Mouse (Mus musculus): Measurements from ENCODE around the gene Ifrd2. TPM values are rescaled to one million over a fixed set of nuclear protein-coding genes. Genes with fewer than 3 reads are reported as not detected.
A peak's percentile ranks its signal among the peaks of the same experiment; 100 is the strongest.
"Not testable (repeated sequence)": the region's sequence is repeated elsewhere in the genome, so short reads cannot be mapped to it uniquely, and the experiment has no call there.

The Ifrd2 gene
- polyA plus RNA-seq, 1 experiment from 2014 or later: 55.0 TPM

- Histone ChIP-seq H3K4me1 (peaks cover 71% of the 10 kb centered on the region), H3K36me3 (peaks cover 30% of the 10 kb centered on the region)
These were observed 33.1 kb upstream of the Ifrd2 start for GRCm38 (mm10) chr9:107554319-107554825.

GRCm38 (mm10) chr9:107555031-107555457 is 32.4 kb upstream of the Ifrd2 start:
- Histone ChIP-seq H3K36me3 (peaks cover 37% of the 10 kb centered on the region), H3K9me3 (replicated peaks) (no peaks in the 10 kb centered on the region), H3K4me3 (peak overlapping the region; percentile 83), H3K27me3 (ENCODE audit: low read depth, poor library complexity, severe bottlenecking) (peaks cover 9% of the 10 kb centered on the region), H3K27ac (peak overlapping the region; percentile 93), H3K4me1 (peaks cover 65% of the 10 kb centered on the region)
- no peak for DNase-seq (ENCODE audit: low spot score)
- WGBS: under 1% methylated on average over 23 of the region's 23 CpGs

More at GRCm38 (mm10) chr9:107554319-107554825, 33.1 kb upstream of the Ifrd2 start:
- H3K4me3 ChIP-seq: peak overlapping the region; percentile 83
- no peaks in the 10 kb centered on the region for H3K9me3 ChIP-seq (replicated peaks)
- H3K27me3 ChIP-seq (ENCODE audit: low read depth, poor library complexity, severe bottlenecking): peaks cover 15% of the 10 kb centered on the region
- DNase-seq (ENCODE audit: low spot score): peak; percentile 96
- WGBS: under 1% methylated on average over 53 of the region's 53 CpGs
- peak overlapping the region; percentile 93 for H3K27ac ChIP-seq

- 60% methylated on average over 2 of the region's 2 CpGs for WGBS
- Histone ChIP-seq H3K27me3 (ENCODE audit: low read depth, poor library complexity, severe bottlenecking) (peaks cover 2% of the 10 kb centered on the region), H3K36me3 (peaks cover 44% of the 10 kb centered on the region), H3K4me1 (peaks cover 59% of the 10 kb centered on the region), H3K9me3 (replicated peaks) (no peaks in the 10 kb centered on the region), H3K4me3 (peak overlapping the region; percentile 83), H3K27ac (peak overlapping the region; percentile 93; the same call in 1 of the 2 replicates)
- no peak for DNase-seq (ENCODE audit: low spot score)
These were observed 31.7 kb upstream of the Ifrd2 start for GRCm38 (mm10) chr9:107555701-107556100.

- H3K4me1 ChIP-seq: peaks cover 53% of the 10 kb centered on the region
- H3K9me3 ChIP-seq (replicated peaks): no peaks in the 10 kb centered on the region
- H3K4me3 ChIP-seq: peak overlapping the region; percentile 83
- H3K27me3 ChIP-seq (ENCODE audit: low read depth, poor library complexity, severe bottlenecking): no peaks in the 10 kb centered on the region
- H3K27ac ChIP-seq: no peak overlapping the region
- peaks cover 50% of the 10 kb centered on the region for H3K36me3 ChIP-seq
- DNase-seq (ENCODE audit: low spot score): no peak
- 88% methylated on average over 3 of the region's 3 CpGs for WGBS
These were observed 31.1 kb upstream of the Ifrd2 start for GRCm38 (mm10) chr9:107556346-107556745.

- under 1% methylated on average over 46 of the region's 46 CpGs for WGBS
- Histone ChIP-seq H3K4me1 (peaks cover 60% of the 10 kb centered on the region), H3K4me3 (peak within 1 kb of the TSS; percentile 95), H3K36me3 (peaks cover 69% of the 10 kb centered on the region), H3K27ac (peak within 1 kb of the TSS; percentile 83), H3K9me3 (replicated peaks) (no peaks in the 10 kb centered on the region), H3K27me3 (ENCODE audit: low read depth, poor library complexity, severe bottlenecking) (no peaks in the 10 kb centered on the region)
- peak; percentile 97 for DNase-seq (ENCODE audit: low spot score)
These were observed 24.3 kb upstream of the Ifrd2 start, which contains the start of gene Tusc2 for GRCm38 (mm10) chr9:107563029-107563581. Gene Tusc2 (plus strand): TSS chr9:107563255.

- Histone ChIP-seq H3K27ac (peak overlapping the region; percentile 31; the same call in 1 of the 2 replicates), H3K36me3 (peaks cover 52% of the 10 kb centered on the region), H3K4me1 (peaks cover 75% of the 10 kb centered on the region)
- H3K4me3 ChIP-seq; DNase-seq (ENCODE audit: low spot score); H3K9me3 ChIP-seq (replicated peaks); H3K27me3 ChIP-seq (ENCODE audit: low read depth, poor library complexity, severe bottlenecking): not testable (repeated sequence)
- WGBS: 54% methylated on average over 5 of the region's 5 CpGs
These were observed 21.9 kb upstream of the Ifrd2 start for GRCm38 (mm10) chr9:107565556-107565955.

GRCm38 (mm10) chr9:107566041-107566709 is 21.3 kb upstream of the Ifrd2 start:
- Histone ChIP-seq H3K27me3 (ENCODE audit: low read depth, poor library complexity, severe bottlenecking) (no peaks in the 10 kb centered on the region), H3K4me3 (no peak overlapping the region; the same call in 1 of the 2 replicates), H3K27ac (0 out of 2 replicates have a peak overlapping the region, but pooled peaks have one; percentile 22), H3K4me1 (peaks cover 82% of the 10 kb centered on the region), H3K9me3 (replicated peaks) (no peaks in the 10 kb centered on the region), H3K36me3 (peaks cover 52% of the 10 kb centered on the region)
- DNase-seq (ENCODE audit: low spot score): peak; percentile 84
- WGBS: 62% methylated on average over 15 of the region's 15 CpGs

GRCm38 (mm10) chr9:107566855-107567254 is 20.6 kb upstream of the Ifrd2 start:
- peaks cover 52% of the 10 kb centered on the region for H3K36me3 ChIP-seq
- DNase-seq (ENCODE audit: low spot score): no peak
- peaks cover 83% of the 10 kb centered on the region for H3K4me1 ChIP-seq
- H3K9me3 ChIP-seq (replicated peaks): no peaks in the 10 kb centered on the region
- 76% methylated on average over 3 of the region's 3 CpGs for WGBS
- no peaks in the 10 kb centered on the region for H3K27me3 ChIP-seq (ENCODE audit: low read depth, poor library complexity, severe bottlenecking)
- H3K27ac ChIP-seq: peak overlapping the region; percentile 96
- H3K4me3 ChIP-seq: peak overlapping the region; percentile 83; the same call in 1 of the 2 replicates

GRCm38 (mm10) chr9:107567702-107568319 is 19.6 kb upstream of the Ifrd2 start, which contains the start of gene Hyal2:
Gene Hyal2 (plus strand): TSS chr9:107567945.
- Histone ChIP-seq H3K4me3 (peak within 1 kb of the TSS; percentile 83), H3K27me3 (ENCODE audit: low read depth, poor library complexity, severe bottlenecking) (no peaks in the 10 kb centered on the region), H3K36me3 (peaks cover 52% of the 10 kb centered on the region), H3K27ac (peak within 1 kb of the TSS; percentile 96), H3K4me1 (peaks cover 79% of the 10 kb centered on the region), H3K9me3 (replicated peaks) (no peaks in the 10 kb centered on the region)
- WGBS: 4% methylated on average over 18 of the region's 18 CpGs
- DNase-seq (ENCODE audit: low spot score): peak; percentile 58

- under 1% methylated on average over 41 of the region's 41 CpGs for WGBS
- peaks cover 71% of the 10 kb centered on the region for H3K4me1 ChIP-seq
- peak; percentile 91 for DNase-seq (ENCODE audit: low spot score)
- H3K27ac ChIP-seq: peak overlapping the region; percentile 96
- H3K36me3 ChIP-seq: peaks cover 59% of the 10 kb centered on the region
- no peaks in the 10 kb centered on the region for H3K27me3 ChIP-seq (ENCODE audit: low read depth, poor library complexity, severe bottlenecking)
- no peaks in the 10 kb centered on the region for H3K9me3 ChIP-seq (replicated peaks)
- peak overlapping the region; percentile 83 for H3K4me3 ChIP-seq
These were observed 18.8 kb upstream of the Ifrd2 start for GRCm38 (mm10) chr9:107568331-107569261.

GRCm38 (mm10) chr9:107569270-107569669 is 18.2 kb upstream of the Ifrd2 start:
- under 1% methylated on average over 23 of the region's 23 CpGs for WGBS
- H3K4me1 ChIP-seq: peaks cover 64% of the 10 kb centered on the region
- H3K36me3 ChIP-seq: peaks cover 63% of the 10 kb centered on the region

GRCm38 (mm10) chr9:107570016-107570415 is 17.4 kb upstream of the Ifrd2 start:
- peak overlapping the region; percentile 83 for H3K4me3 ChIP-seq
- no peaks in the 10 kb centered on the region for H3K9me3 ChIP-seq (replicated peaks)
- H3K36me3 ChIP-seq: peaks cover 63% of the 10 kb centered on the region
- WGBS: 64% methylated on average over 13 of the region's 13 CpGs
- no peak for DNase-seq (ENCODE audit: low spot score)
- peak overlapping the region; percentile 96 for H3K27ac ChIP-seq
- peaks cover 59% of the 10 kb centered on the region for H3K4me1 ChIP-seq
- no peaks in the 10 kb centered on the region for H3K27me3 ChIP-seq (ENCODE audit: low read depth, poor library complexity, severe bottlenecking)

More at GRCm38 (mm10) chr9:107569270-107569669, 18.2 kb upstream of the Ifrd2 start:
- Histone ChIP-seq H3K27me3 (ENCODE audit: low read depth, poor library complexity, severe bottlenecking) (no peaks in the 10 kb centered on the region), H3K27ac (peak overlapping the region; percentile 96), H3K9me3 (replicated peaks) (no peaks in the 10 kb centered on the region), H3K4me3 (peak overlapping the region; percentile 83)
- no peak for DNase-seq (ENCODE audit: low spot score)

Data from limb, embryonic 10.5 days (tissue).